Mouse (Mus musculus) heart, adult 11 months (tissue): Measurements from ENCODE around the gene Zfp131.

Experiments
- DNase-seq: peaks from one replicate; pipeline ENCODE4 v3.0.0; 2022

Gene Zfp131

DNA sequence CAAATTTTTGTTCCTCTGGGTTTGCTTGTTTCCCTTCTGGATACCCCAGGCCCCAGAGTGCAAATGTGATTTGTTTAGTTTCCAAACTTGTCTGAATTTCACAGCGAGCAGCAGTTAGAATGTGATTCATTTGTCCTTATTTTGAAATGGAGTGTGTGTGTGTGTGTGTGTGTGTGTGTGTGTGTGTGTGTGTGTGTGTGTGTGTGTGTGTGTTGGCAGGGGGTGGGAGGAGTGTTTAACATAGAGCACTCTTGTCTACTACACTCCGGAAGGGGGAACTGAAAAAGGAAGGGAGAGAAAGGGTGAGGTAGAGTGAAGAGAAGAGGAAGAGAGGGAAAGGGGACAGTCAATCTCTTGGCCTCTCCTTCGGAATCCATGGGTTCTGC is 36.1 kb downstream of the Zfp131 start:
- DNase-seq: no peak

- DNase-seq: peak; percentile 62
Observed at GRCm38 (mm10) chr13:119753859-119754634, 36.6 kb downstream of the Zfp131 start.

- DNase-seq: no peak
Observed at GRCm38 (mm10) chr13:119746930-119747329, 43.8 kb downstream of the Zfp131 start.

DNA sequence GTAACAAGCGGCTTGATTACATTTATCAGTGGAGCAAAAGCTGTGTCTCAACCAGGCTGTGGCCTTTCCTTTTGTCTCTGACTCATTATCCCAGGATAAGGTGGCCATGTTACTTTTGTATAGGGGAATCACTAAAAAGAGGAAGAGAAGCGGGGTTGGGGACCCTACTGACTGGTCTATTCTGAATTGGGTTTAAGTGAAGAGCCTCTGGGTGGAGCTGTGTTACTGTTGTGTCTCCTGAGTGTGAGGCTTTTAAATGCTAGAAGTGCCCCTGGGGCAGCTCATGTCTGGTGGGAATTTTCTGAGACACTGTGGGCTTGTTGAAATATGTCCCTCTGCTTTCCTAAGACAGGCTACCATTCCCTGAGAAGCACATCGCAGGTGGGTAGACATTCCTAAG is 47.2 kb downstream of the Zfp131 start:
- peak; percentile 64 for DNase-seq

GRCm38 (mm10) chr13:119742711-119743415 is 47.8 kb downstream of the Zfp131 start:
- peak; percentile 62 for DNase-seq

DNA sequence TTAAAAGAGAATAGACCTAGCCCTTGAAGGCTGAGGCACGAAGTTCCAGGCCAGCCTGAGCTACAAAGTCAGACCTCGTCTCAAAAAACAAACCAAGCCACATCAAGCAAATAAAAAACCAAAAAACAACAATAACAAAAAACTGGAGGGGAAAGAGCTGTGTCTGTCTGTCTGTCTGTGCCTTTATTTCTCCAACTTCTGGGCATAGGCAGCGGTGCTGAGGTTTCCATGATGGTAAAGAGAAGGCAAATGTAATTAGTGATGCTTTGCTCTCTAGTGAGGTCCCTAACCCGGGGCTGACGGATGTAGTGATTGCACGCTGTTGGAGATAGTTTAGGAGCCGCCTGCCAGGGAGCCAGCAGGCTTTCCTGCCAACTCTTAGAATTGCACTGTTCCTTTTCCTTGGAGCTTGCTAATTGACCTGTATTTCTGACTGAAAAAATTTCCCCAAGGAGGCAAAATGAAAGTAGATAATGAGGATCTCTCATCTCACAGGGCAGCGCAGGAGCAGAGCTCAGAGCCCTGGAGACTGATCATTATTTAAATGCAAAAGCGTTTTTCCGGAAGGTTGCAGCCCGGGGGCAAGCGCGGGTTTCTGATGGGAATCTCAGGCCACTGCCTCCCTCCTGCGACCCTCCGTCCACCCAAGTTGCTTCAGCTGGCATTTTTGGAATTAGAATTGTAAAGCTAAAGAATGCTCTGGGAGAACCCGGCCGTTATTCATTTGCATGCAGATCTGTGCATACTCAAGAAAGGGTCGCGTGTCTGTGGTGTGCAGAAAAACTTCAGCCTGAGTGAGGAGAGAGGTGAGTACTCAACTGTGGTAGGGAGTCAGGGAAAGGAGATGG is 49.1 kb downstream of the Zfp131 start:
- DNase-seq: peak; percentile 74

DNA sequence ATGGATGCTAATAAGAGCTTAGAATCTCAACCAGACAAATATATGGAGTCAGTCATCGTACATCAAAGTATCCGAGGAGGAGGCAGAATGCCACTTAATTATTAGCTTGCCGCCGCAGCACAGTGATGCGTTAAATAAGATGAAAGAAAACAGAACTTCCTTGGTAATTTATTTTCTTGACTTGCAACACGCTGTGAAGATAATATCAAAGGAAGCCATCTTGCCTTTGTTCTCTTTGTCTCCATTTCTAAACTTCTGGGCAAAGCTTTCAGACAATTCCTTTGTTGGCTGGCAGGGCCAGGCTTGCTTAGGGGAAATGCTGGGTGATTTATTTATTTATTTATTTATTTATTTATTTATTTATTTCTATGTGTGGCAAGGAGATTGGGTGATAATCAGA is 59.2 kb downstream of the Zfp131 start:
- no peak for DNase-seq

DNA sequence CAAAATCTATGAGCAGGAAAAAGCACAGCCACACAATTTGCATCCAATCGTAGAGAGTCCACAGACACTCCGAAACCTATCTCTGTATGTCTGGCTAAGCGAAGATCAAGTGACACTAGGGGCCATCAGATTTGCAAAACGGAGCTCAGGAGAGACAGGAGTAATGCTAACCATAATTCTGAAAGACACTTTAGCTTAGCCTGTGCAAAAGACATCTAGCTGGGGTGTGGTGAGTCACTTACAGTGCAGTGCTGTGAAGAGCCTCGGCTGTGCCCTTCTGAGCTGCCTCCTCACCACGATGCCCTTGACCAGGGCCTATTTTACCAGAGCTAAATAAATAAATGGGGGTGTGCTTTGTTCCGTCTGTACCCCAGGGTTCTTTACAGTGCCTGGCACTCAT is 61.3 kb downstream of the Zfp131 start:
- DNase-seq: no peak

- DNase-seq: no peak
Observed at GRCm38 (mm10) chr13:119727608-119728387, 62.9 kb downstream of the Zfp131 start.

- DNase-seq: no peak
Observed at GRCm38 (mm10) chr13:119724541-119724940, 66.1 kb downstream of the Zfp131 start.

DNA sequence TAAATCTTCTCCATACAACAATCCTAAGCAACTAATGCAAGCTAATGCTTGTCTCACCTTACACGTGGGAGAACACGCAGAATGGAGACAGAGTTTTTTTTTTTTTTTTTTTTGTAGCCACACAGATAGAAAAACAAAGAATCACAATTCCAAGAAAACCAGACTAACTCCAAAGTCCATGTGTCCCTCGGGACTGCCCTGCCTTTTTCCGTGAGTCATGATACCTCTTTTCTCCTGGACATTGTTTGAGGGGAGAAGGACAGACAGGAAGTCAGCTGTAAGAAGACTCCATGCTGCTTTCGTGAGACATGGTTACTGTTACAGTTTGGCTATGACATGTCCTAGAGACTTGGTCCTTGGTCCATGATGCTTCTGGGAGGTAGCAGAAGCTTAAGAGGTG is 67.3 kb downstream of the Zfp131 start:
- DNase-seq: no peak

DNA sequence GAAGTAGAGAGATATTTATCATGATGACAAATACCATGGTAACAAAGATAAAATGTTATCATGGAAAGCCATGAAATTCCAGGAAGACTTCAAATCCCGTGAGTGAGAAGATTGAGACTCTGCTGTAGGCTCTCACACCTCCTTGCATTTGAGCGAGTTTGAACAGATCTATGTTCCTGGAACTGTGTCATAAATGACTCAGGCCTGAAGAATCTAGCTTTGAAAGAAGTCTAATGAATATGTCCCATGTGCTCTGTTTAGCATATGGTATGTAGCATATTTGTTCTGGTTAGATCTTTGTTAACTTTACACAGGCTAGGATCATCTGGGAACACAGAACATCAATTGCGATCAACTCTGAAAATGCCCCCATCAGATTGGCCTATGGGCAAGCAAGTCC is 68.2 kb downstream of the Zfp131 start:
- no peak for DNase-seq

DNA sequence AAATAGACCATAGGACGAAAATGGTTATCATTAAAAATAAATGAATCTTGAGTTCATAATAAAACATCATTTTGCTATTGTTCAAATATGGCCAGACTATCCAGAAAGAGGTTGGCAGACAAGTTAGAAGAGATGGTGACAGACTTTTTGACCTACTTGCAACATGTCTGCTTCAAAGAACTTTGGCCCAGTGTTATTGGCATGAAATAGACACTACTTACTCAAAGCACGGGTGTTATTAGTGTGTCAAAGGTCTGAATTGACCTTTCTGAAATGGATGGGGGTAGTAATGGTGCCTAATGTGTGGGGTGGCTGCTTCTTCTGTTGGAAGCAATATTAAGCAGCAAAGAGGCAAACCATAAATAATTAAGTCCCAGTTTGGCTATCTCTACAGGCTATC is 74.6 kb downstream of the Zfp131 start:
- no peak for DNase-seq
